Mouse (Mus musculus) heart, adult 18-20 months (tissue): ENCODE results near the gene Tbc1d30. TPM values are rescaled to one million over a fixed set of nuclear protein-coding genes. Genes with fewer than 3 reads are reported as not detected.

ENCODE experiments used
- DNase-seq, 2 experiments: peaks; one replicate each; pipeline ENCODE4 v3.0.0; 2021 to 2022; ENCODE audit warnings: mixed read lengths in 1 of 2
- total RNA-seq, 2 experiments: library from RNA; stranded (reverse); gene quantifications; 2 replicates each; pipeline ENCODE4 v1.2.3; 2021

Tbc1d30 gene
- total RNA-seq, 2 experiments from 2014 or later = 2.1 to 2.3 TPM

DNA sequence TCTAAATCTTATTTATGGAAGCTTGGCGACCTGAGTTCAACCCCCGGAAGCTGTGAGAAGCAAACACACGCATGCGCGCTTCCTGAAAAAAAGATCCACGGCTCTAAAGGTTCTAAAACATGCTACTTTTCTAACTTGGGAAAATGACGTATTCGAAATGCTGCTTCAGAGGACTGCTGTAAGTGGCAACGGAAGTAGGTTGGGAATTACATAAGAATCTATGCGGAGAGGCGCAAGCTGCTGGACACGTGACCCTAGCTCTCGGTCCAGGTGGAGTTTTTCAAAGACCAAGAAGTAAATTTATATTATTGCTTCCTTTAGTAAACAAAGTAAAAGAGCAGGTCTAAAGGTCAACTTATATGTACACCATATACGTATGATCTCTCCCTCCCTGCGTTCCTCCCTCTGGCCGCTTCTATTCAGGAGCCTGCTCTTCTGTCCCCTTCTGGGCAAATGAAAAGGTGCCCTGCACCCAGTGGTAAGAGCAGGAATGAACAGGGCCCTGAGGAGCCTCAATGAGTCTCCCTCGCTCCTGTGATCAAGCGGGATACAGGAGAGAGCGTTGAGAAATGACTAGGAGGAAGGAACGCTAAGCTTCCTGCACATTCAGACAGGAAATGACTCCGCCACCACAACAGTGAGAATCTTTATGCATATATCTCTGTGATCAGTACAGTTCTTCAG is 87.4 kb downstream of the Tbc1d30 start:
- no peak for DNase-seq

- no peak for DNase-seq
These were observed 88.9 kb downstream of the Tbc1d30 start for GRCm38 (mm10) chr10:121262206-121262605.

GRCm38 (mm10) chr10:121261036-121261592 is 90.0 kb downstream of the Tbc1d30 start:
- no peak for DNase-seq

GRCm38 (mm10) chr10:121256115-121256825 is 94.8 kb downstream of the Tbc1d30 start:
- DNase-seq = peak; percentile 46 to 78

DNA sequence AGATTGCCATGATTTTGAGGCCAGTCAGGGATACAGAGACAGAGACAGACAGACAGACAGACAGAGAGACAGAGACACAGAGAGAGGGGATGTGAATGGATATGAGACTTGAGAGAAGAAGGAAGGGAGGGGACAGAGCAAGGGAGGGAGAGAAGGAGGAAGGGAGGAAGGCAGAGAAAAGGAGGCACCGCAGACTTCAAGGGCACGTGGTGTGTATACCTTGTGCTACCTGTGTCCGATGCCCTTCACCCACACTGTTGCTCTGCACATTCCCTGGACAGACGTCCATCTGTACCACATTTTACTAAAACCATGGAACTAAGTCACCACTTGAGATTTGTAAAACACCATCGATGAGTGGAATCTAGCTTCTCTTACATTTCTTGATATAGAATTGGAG is 95.6 kb downstream of the Tbc1d30 start:
- no peak for DNase-seq

DNA sequence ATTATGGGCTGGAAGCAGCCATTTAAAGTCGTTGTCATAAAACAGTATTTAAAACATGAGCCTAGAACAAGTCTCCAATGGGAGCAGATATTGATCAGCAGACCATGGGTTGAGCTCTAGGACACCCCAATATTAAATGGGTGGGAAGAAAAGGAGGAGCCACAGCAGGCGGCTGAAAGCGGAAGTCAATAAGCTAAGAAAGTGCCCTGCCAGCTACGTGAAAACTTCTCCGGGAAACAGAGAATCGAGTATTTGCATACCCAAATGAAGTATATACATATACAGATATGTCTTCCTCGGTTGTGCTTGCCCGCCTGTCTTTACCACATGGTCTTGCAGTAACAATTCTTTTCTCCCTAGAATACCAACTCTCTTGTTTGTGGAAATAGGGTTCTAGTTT is 96.7 kb downstream of the Tbc1d30 start:
- no peak for DNase-seq

GRCm38 (mm10) chr10:121252781-121253180 is 98.3 kb downstream of the Tbc1d30 start:
- no peak for DNase-seq

DNA sequence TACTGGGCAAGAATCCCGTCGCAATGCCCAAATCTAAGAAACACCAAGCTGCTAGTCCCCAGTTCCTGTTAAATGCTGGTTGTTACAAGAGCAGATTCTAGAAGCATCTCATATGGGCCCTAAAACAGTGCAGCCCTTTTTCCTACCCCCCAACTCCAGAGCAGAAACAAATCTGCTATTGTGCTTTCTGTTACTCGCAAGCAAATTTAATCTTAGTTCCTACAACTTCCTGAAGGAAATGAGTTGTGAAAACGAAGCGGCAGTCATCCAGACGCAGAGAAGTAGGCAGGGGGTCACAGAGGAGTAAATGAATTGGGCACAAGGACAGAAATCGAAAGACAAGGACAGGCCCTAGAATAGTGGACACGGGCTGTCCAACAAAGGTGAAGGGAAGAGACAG is 99.9 kb downstream of the Tbc1d30 start:
- DNase-seq = no peak

DNA sequence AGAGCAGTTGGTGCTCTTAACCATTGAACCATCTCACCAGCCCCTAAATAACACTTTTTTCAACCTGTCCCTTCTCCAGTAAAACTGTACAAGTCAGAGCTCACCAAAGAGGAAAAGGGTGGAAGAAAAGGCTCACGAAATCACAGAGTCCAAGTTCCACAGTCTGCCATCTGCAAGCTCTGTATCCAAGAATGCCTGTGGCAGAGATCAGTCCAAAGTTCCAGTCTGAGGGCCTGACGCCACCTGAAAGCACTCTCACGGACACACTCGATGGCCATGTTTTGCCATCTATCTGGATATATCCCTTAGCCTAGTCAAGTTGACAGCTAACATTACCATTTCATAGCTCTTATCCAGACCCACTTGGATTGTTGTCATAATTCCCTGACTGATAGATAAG is 101.3 kb downstream of the Tbc1d30 start:
- DNase-seq = no peak

DNA sequence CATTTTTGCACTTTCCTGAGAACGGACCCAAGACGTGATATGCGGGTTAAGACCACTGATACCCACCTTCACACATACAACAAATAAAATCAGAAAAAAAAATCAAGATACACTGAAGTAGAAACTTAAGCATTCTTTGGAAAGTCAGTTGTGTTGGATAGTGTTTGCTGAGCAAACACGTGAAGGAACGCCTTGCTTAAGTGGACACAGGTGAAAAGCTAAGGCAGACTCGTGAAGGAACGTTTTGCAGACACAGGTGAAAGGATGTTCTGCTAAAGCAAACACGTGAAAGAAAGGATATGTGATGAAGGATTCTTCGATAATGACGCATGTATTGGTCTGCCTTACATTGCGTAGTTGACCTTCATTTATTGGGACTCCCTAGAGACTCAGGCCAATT is 103.5 kb downstream of the Tbc1d30 start:
- DNase-seq = no peak

DNA sequence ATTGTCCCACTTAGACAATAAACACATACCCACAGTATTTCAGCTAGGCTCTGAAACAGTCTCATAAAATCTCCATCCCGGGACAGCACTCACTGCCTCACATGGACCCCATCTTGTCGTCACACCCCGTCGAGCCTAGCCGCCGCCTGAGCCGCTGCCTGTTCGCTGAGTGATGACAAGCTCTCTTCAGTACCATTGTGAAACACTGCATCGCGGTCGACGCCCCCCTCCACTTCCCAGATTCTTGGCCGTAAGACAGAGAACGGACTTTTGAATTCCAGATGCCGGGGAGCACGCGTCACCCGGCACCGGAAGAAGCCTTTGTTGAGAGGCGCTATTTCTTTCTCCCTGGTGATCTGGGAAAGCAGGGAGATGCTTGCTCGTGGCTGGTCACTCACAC is 104.1 kb downstream of the Tbc1d30 start:
- DNase-seq = peak; percentile 38 to 40

- no peak for DNase-seq
These were observed 107.5 kb downstream of the Tbc1d30 start for GRCm38 (mm10) chr10:121243373-121244207.

DNA sequence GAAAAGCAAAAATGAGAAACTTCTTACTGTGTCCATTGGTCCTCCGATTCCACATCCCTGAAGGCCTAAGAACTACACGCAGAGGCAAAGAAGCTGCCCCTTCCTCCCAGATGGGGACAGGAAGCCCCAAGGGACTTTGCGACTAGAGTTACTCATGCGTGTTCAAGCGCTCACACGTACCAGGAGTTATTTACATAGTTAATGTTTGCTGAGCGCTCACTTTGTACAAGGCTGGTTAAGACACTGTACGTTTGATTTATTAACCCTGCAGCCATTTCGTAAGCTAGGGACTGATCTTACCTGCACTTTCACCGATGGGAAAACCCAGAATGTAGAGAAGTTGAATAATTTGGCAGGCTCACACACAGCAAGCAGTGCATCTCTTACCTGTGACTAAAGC is 108.5 kb downstream of the Tbc1d30 start:
- DNase-seq = no peak

DNA sequence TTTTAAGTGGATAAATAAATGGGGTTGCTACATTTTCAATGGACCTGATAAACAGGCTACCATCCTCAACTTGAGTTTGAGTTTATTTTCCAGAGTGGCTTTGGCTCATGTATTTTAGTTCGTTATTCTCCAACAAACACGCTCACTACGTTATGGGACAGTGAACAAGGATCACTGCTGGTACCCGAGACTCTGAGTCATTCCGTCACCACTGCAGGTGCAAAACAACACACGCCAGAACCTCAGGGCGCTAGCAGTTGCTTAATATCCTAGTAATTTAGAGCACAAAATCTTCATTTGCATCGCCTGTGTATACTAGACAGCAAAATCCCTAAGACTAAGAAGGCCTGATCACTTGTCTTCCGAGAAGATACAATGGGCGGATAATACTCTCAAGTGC is 112.0 kb downstream of the Tbc1d30 start:
- DNase-seq = no peak

DNA sequence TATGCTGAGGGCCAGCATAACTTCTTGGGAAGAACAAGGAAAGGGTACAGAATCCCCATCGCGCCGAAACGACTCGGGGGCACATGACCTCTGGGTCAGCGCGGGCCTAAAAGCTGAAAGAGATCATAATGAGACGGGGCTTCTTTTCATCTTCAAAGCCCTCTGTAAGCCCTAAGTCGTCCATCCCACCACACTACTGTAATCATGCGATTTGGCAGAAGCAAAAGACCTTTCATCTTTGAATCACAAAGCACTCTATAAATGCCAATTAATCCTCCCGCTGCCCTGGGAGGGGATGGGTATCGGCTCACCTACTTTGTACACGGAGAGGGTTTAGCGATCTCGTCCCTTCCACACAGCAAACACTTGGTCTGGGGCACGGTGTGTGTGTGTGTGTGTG is 112.5 kb downstream of the Tbc1d30 start:
- DNase-seq = no peak

DNA sequence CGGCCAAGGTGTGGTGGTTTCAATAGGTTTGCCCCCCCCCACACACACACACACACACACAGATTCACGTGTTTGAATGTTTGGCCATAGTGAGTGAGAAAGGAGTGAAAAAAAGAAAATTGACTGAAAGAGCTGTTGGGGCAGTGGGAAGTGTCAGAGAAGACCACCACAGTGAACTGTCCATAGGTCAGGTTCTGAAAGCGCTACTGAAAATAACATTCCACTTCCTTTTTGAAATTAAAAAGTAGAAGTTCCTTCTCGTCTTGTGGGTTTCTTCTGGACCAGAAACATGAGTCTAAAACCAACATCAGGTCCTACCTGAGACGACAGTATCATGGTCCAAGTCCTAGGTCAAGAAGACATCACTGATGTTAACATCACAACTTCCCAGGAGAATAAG is 113.7 kb downstream of the Tbc1d30 start:
- no peak for DNase-seq

GRCm38 (mm10) chr10:121235167-121235824 is 115.8 kb downstream of the Tbc1d30 start:
- DNase-seq = no peak

GRCm38 (mm10) chr10:121234476-121234875 is 116.6 kb downstream of the Tbc1d30 start:
- no peak for DNase-seq

DNA sequence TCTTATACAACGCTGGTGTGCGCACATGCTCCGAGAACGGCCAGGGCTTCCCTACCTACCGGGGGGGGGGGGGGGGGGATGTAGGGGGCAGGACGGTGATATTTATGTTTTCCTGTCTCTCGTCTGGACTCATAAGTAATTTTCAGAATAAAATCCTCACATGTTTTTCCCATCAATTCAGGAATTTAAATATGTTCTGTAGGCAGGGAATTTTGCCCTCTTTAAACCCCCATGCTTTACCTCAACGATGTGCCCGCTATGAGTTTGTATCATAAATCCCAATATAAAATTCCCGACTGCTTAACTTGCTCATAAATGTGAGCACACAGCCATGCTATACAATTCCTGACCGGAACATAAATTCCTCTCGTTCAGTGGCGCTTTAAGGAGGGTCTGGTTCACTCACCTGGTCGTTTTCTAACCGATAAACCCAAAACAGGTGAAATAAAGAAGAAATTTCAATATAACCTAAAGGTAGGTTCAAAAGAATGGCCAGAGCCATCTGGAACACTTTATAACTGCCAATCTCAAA is 122.6 kb downstream of the Tbc1d30 start:
- DNase-seq = no peak

- DNase-seq = no peak
These were observed 123.1 kb downstream of the Tbc1d30 start for GRCm38 (mm10) chr10:121227988-121228409.

GRCm38 (mm10) chr10:121227403-121227802 is 123.7 kb downstream of the Tbc1d30 start:
- DNase-seq = no peak

GRCm38 (mm10) chr10:121225636-121226035 is 125.4 kb downstream of the Tbc1d30 start:
- no peak for DNase-seq
